Mouse (Mus musculus) hindbrain, embryonic 11.5 days (tissue): ENCODE results near the gene Dnal4. TPM values are rescaled to one million over a fixed set of nuclear protein-coding genes. Genes with fewer than 3 reads are reported as not detected.
A peak's percentile ranks its signal among the peaks of the same experiment; 100 is the strongest.

Experiments used
- ATAC-seq: fragments of 200-750 bp; cut with Nextera tagmentation; 2 replicates; pipeline ENCODE4 v1.8.0; 2017; ENCODE audit warnings: mild to moderate bottlenecking, moderate TSS enrichment, moderate library complexity; ENCODE audit not compliant: low FRiP score
- DNase-seq: peaks from one replicate; pipeline ENCODE4 v3.0.0-alpha.2; 2015; ENCODE audit warnings: low spot score
- H3K27ac ChIP-seq: fragments of 300-500 bp; sonication (generic); 2 replicates; pipeline ENCODE4 v1.5.1; 2014; ENCODE audit warnings: mild to moderate bottlenecking, low read depth, low read length
- H3K27me3 ChIP-seq: fragments of 300-500 bp; sonication (generic); 2 replicates; pipeline ENCODE4 v1.6.1; 2014; ENCODE audit warnings: mild to moderate bottlenecking, low read length, moderate library complexity, mixed read lengths; ENCODE audit not compliant: control insufficient read depth, insufficient read depth
- H3K36me3 ChIP-seq: fragments of 300-500 bp; sonication (generic); 2 replicates; pipeline ENCODE4 v1.6.1; 2014; ENCODE audit warnings: mild to moderate bottlenecking, low read length, moderate library complexity, mixed read lengths; ENCODE audit not compliant: control insufficient read depth, insufficient read depth
- H3K4me1 ChIP-seq: fragments of 300-500 bp; sonication (generic); replicated peaks from 2 replicates; pipeline ENCODE4 v1.6.1; 2014; ENCODE audit warnings: low read length, mixed read lengths; ENCODE audit not compliant: control insufficient read depth, insufficient read depth
- H3K4me2 ChIP-seq: fragments of 300-500 bp; sonication (generic); replicated peaks from 2 replicates; pipeline ENCODE4 v1.6.1; 2014; ENCODE audit warnings: mild to moderate bottlenecking, low read depth, low read length
- H3K4me3 ChIP-seq: fragments of 300-500 bp; sonication (generic); 2 replicates; pipeline ENCODE4 v1.5.1; 2014; ENCODE audit warnings: low read depth, low read length
- H3K9ac ChIP-seq: fragments of 300-500 bp; sonication (generic); 2 replicates; pipeline ENCODE4 v1.6.1; 2014; ENCODE audit warnings: low read depth, low read length
- H3K9me3 ChIP-seq: fragments of 300-500 bp; sonication (generic); 2 replicates; pipeline ENCODE4 v1.6.1; 2016; ENCODE audit warnings: low read length; ENCODE audit not compliant: control insufficient read depth
- WGBS: fragments of 180-500 bp; shearing (Covaris S2); extraction: QIAGEN DNeasy Blood & Tissue Kit; methylation state at CpG from one replicate; pipeline ENCODE4 v1.1.7; 2014; 5-methylcytosine and 5-hydroxymethylcytosine counted together
- polyA plus RNA-seq: library from polyadenylated mRNA; unstranded; fragments of >200 nt; fragmentation: Nextera tagmentation; extraction: Ambion mirVana; gene quantifications from 2 replicates; pipeline ENCODE4 v1.2.1, GENCODE M21; 2014

Dnal4 gene
- polyA plus RNA-seq, 1 experiment from 2014 or later: 61.8 TPM

DNA sequence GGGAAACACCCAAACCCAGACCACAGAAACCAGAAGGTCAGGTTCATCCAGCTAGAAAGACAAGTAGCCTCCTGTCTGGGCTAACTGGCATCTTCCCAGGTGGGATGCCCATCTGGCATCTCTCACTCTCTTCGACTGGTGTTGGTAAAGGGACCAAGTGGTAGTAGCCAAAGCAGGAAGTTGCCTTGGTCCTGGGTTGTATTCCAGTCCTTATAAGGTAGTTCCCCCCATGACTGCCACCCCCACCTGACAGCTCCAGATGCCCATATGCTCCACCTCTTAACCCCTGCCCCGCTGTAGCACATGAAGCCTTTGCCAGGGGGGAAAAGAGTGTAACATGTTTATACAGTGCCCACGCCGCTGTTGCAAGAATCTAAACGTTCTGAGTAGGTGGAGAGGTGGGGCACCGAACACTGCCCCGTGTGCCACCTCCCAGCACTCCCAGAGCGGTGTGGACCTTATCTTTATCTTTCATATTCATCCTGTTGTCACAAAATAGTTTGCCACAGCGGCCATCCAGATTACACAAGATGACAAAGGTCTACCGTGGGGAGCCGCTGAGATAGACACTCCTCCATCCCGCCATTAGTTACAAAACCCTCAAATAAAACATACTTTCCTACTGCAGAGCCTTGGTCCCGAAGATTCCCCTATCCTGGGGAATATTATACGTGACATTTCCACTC, 36.3 kb downstream of the Dnal4 start:
- H3K27ac ChIP-seq: no peak overlapping the region
- no peak for ATAC-seq

DNA sequence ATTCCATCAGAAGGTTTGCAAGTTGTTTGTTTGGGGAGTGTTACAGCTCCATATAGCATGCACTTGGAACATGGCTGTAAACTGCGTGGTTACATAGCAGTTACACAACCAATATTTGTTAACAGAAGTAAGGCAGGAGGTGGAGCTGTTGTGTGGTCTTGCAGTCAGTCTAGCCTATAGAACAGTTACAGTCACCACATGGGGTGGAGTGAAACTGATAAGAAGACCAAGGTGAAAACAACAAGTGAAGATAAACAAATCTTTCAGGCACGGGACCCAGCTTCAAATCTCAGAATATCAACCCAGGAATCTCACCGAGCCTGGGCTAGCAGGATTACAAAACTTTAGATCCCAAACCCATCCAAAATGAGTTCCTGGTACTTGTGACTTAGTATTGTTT, 36.9 kb downstream of the Dnal4 start:
- 84% methylated on average over 3 of the region's 3 CpGs for WGBS
- Histone ChIP-seq H3K9ac (no peak overlapping the region), H3K9me3 (no peaks in the 10 kb centered on the region), H3K4me1 (no peaks in the 10 kb centered on the region), H3K27me3 (no peaks in the 10 kb centered on the region), H3K36me3 (peaks cover 4% of the 10 kb centered on the region; the same call in 1 of the 2 replicates), H3K27ac (no peak overlapping the region), H3K4me2 (peak overlapping the region; percentile 75; the same call in 1 of the 2 replicates), H3K4me3 (peak overlapping the region; percentile 100)
- DNase-seq (no peak), ATAC-seq (no peak)

More for the DNA sequence above, 36.3 kb downstream of the Dnal4 start:
- WGBS: 42% methylated on average over 14 of the region's 14 CpGs
- no peaks in the 10 kb centered on the region for H3K9me3 ChIP-seq
- H3K27me3 ChIP-seq: no peaks in the 10 kb centered on the region
- H3K4me3 ChIP-seq: peak overlapping the region; percentile 100
- peak overlapping the region; percentile 75 for H3K4me2 ChIP-seq
- peak overlapping the region; percentile 90 for H3K9ac ChIP-seq
- DNase-seq: no peak
- no peaks in the 10 kb centered on the region for H3K4me1 ChIP-seq
- peaks cover 2% of the 10 kb centered on the region; the same call in 1 of the 2 replicates for H3K36me3 ChIP-seq

- Histone ChIP-seq H3K4me2 (no peak overlapping the region), H3K9me3 (no peaks in the 10 kb centered on the region), H3K27me3 (no peaks in the 10 kb centered on the region), H3K4me3 (no peak overlapping the region), H3K27ac (no peak overlapping the region), H3K4me1 (no peaks in the 10 kb centered on the region), H3K36me3 (peaks cover 9% of the 10 kb centered on the region; the same call in 1 of the 2 replicates), H3K9ac (no peak overlapping the region)
- DNase-seq: no peak
- 84% methylated on average over 8 of the region's 8 CpGs for WGBS
- no peak for ATAC-seq
Observed at GRCm38 (mm10) chr15:79734311-79734710, 43.3 kb downstream of the Dnal4 start.

DNA sequence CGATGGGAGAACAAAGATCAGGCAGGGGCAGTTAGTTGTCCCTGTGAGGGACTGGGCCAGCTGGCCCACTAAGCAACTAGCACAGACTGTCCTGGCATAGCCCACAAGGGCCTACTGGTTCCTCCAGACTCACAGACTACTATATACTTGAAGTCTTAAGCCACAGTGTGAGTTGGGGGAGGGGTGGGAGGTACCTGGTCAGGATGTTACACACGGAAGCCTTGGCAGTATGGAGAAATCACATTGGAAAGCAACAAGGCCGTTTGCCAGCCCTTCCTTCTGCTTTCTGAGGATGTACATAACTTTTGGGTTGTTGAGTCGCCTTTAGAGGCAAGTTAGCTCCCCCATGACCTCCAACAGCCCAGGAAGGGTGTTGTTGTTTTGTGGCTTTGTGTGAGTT, 44.0 kb downstream of the Dnal4 start:
- Histone ChIP-seq H3K27me3 (no peaks in the 10 kb centered on the region), H3K4me1 (no peaks in the 10 kb centered on the region), H3K36me3 (peaks cover 9% of the 10 kb centered on the region; the same call in 1 of the 2 replicates), H3K4me2 (no peak overlapping the region), H3K9me3 (no peaks in the 10 kb centered on the region), H3K9ac (no peak overlapping the region), H3K27ac (no peak overlapping the region), H3K4me3 (no peak overlapping the region)
- ATAC-seq: no peak
- 77% methylated on average over 4 of the region's 4 CpGs for WGBS
- no peak for DNase-seq

DNA sequence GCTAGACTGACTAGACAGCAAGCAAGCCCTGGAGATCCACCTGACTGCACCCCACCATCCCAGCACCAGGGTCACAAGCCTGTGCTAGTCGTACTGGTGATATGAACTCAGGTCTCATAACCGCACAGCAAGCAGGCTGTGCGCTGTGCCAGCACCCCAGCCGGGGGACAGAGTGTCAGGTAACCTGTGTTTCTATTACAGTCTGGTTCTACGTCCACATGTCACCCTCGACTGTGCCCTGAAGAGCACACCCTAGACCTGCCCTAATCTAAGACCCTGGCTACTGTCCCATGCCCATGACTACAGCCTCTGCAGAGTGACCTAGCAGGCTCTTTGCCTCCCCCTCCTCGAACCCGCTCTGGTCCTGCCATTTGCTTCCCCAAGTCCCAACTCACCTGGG, 44.5 kb downstream of the Dnal4 start:
- no peaks in the 10 kb centered on the region for H3K4me1 ChIP-seq
- 93% methylated on average over 8 of the region's 8 CpGs for WGBS
- ATAC-seq (no peak), DNase-seq (no peak)
- H3K27ac ChIP-seq: no peak overlapping the region
- no peak overlapping the region for H3K9ac ChIP-seq
- peaks cover 9% of the 10 kb centered on the region; the same call in 1 of the 2 replicates for H3K36me3 ChIP-seq
- no peak overlapping the region for H3K4me2 ChIP-seq
- no peak overlapping the region for H3K4me3 ChIP-seq
- no peaks in the 10 kb centered on the region for H3K9me3 ChIP-seq
- no peaks in the 10 kb centered on the region for H3K27me3 ChIP-seq

- ATAC-seq (no peak), DNase-seq (no peak)
- peaks cover 9% of the 10 kb centered on the region; the same call in 1 of the 2 replicates for H3K36me3 ChIP-seq
- 84% methylated on average over 7 of the region's 7 CpGs for WGBS
- no peak overlapping the region for H3K9ac ChIP-seq
- H3K4me3 ChIP-seq: no peak overlapping the region
- H3K9me3 ChIP-seq: no peaks in the 10 kb centered on the region
- H3K4me1 ChIP-seq: no peaks in the 10 kb centered on the region
- H3K27ac ChIP-seq: no peak overlapping the region
- no peak overlapping the region for H3K4me2 ChIP-seq
- H3K27me3 ChIP-seq: no peaks in the 10 kb centered on the region
Observed at GRCm38 (mm10) chr15:79731554-79731953, 46.1 kb downstream of the Dnal4 start.

GRCm38 (mm10) chr15:79728731-79729388, 48.8 kb downstream of the Dnal4 start:
- no peaks in the 10 kb centered on the region for H3K27me3 ChIP-seq
- H3K4me1 ChIP-seq: no peaks in the 10 kb centered on the region
- 88% methylated on average over 10 of the region's 10 CpGs for WGBS
- H3K27ac ChIP-seq: no peak overlapping the region
- no peaks in the 10 kb centered on the region for H3K9me3 ChIP-seq
- H3K36me3 ChIP-seq: peaks cover 8% of the 10 kb centered on the region; the same call in 1 of the 2 replicates
- DNase-seq (no peak), ATAC-seq (no peak)
- H3K9ac ChIP-seq: no peak overlapping the region
- H3K4me3 ChIP-seq: no peak overlapping the region
- H3K4me2 ChIP-seq: no peak overlapping the region

GRCm38 (mm10) chr15:79728311-79728710, 49.3 kb downstream of the Dnal4 start:
- H3K27me3 ChIP-seq: no peaks in the 10 kb centered on the region
- no peak overlapping the region for H3K4me2 ChIP-seq
- no peaks in the 10 kb centered on the region for H3K9me3 ChIP-seq
- H3K27ac ChIP-seq: no peak overlapping the region
- WGBS: 58% methylated on average over 5 of the region's 5 CpGs
- H3K9ac ChIP-seq: no peak overlapping the region
- ATAC-seq (no peak), DNase-seq (no peak)
- peaks cover 2% of the 10 kb centered on the region; the same call in 1 of the 2 replicates for H3K36me3 ChIP-seq
- H3K4me1 ChIP-seq: no peaks in the 10 kb centered on the region
- H3K4me3 ChIP-seq: no peak overlapping the region

DNA sequence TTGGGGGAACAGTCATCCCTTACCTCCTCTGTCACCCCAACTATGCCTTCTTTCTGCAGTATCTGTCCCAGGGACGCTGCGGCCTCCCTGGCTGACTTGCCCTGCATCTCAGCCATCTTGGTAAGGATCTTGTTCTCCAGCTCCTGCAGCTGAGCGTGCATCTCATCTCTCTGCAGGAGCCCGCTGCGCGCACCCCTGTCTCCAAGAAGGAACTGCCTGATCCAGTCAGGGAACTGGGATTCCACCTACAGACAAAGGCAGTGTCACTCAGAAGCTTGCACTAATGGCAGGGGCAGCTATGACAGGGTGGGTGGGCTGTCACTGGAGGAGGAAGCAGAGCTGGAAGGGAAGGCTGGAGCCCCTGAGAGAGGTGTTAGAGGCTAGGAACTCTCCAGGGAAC, 49.8 kb downstream of the Dnal4 start:
- Histone ChIP-seq H3K36me3 (peaks cover 2% of the 10 kb centered on the region; the same call in 1 of the 2 replicates), H3K4me3 (no peak overlapping the region), H3K27ac (no peak overlapping the region), H3K4me2 (no peak overlapping the region), H3K9ac (no peak overlapping the region), H3K9me3 (no peaks in the 10 kb centered on the region), H3K4me1 (no peaks in the 10 kb centered on the region), H3K27me3 (no peaks in the 10 kb centered on the region)
- ATAC-seq (no peak), DNase-seq (no peak)
- 88% methylated on average over 6 of the region's 6 CpGs for WGBS
